Mouse (Mus musculus) megakaryocyte, embryonic 14.5 days (primary cell): ENCODE measurements around the gene Papss1. TPM values are rescaled to one million over a fixed set of nuclear protein-coding genes. Genes with fewer than 3 reads are reported as not detected.

Experiments used
- H3K27me3 ChIP-seq: replicated peaks from 2 replicates; pipeline ENCODE3; 2012; ENCODE audit warnings: inconsistent platforms
- H3K36me3 ChIP-seq: replicated peaks from 2 replicates; pipeline ENCODE3; 2012; ENCODE audit warnings: low read length, inconsistent platforms, mixed read lengths
- H3K4me1 ChIP-seq: 2 replicates; pipeline ENCODE4 v1.6.1; 2012; ENCODE audit warnings: inconsistent platforms
- H3K4me3 ChIP-seq: replicated peaks from 2 replicates; pipeline ENCODE3; 2012; ENCODE audit warnings: moderate library complexity, mild to moderate bottlenecking, inconsistent platforms
- H3K9me3 ChIP-seq: 2 replicates; pipeline ENCODE4 v1.6.1; 2012; ENCODE audit warnings: inconsistent platforms
- FLI1 ChIP-seq: IDR thresholded peaks from 2 replicates; pipeline ENCODE4 v1.6.1; 2012; ENCODE audit warnings: low read length, inconsistent platforms, mixed read lengths
- GATA1 ChIP-seq: IDR thresholded peaks from 3 replicates; pipeline ENCODE4 v1.6.1; 2012; ENCODE audit warnings: mixed read lengths, low read length, inconsistent platforms, borderline replicate concordance
- polyA plus RNA-seq: library from polyadenylated mRNA; stranded (reverse); fragments of >175 nt; gene quantifications from 2 replicates; pipeline ENCODE4 v1.2.3, GENCODE M21; 2012; ENCODE audit warnings: low replicate concordance; ENCODE audit not compliant: insufficient read depth

The Papss1 gene
- polyA plus RNA-seq: 3.6 and 12.3 TPM in 2 replicates

- Histone ChIP-seq H3K36me3 (peaks cover 2% of the 10 kb centered on the region), H3K27me3 (no peaks in the 10 kb centered on the region), H3K4me3 (peak within 1 kb of the TSS; percentile 96), H3K9me3 (no peaks in the 10 kb centered on the region), H3K4me1 (peaks cover 33% of the 10 kb centered on the region)
- TF ChIP-seq GATA1 (no peak), FLI1 (no peak)
Observed at GRCm38 (mm10) chr3:131564430-131565256, at the start of gene Papss1. Gene Papss1 (plus strand): TSS chr3:131564768.

GRCm38 (mm10) chr3:131516332-131516999 is 48.1 kb upstream of the Papss1 start:
- TF ChIP-seq GATA1 (no peak), FLI1 (no peak)
- no peaks in the 10 kb centered on the region for H3K4me1 ChIP-seq
- H3K9me3 ChIP-seq: peaks cover 14% of the 10 kb centered on the region; the same call in 1 of the 2 replicates
- no peaks in the 10 kb centered on the region for H3K36me3 ChIP-seq
- H3K27me3 ChIP-seq: no peaks in the 10 kb centered on the region
- no peak overlapping the region for H3K4me3 ChIP-seq

- no peak overlapping the region for H3K4me3 ChIP-seq
- TF ChIP-seq GATA1 (no peak), FLI1 (no peak)
- no peaks in the 10 kb centered on the region for H3K27me3 ChIP-seq
- H3K9me3 ChIP-seq: peaks cover 10% of the 10 kb centered on the region; the same call in 1 of the 2 replicates
- no peaks in the 10 kb centered on the region for H3K4me1 ChIP-seq
- H3K36me3 ChIP-seq: no peaks in the 10 kb centered on the region
Observed at GRCm38 (mm10) chr3:131517756-131518155, 46.8 kb upstream of the Papss1 start.

GRCm38 (mm10) chr3:131521206-131521605 is 43.4 kb upstream of the Papss1 start:
- Histone ChIP-seq H3K4me3 (no peak overlapping the region), H3K4me1 (no peaks in the 10 kb centered on the region), H3K9me3 (0 out of 2 replicates have a peak, but pooled peaks cover 4% of the 10 kb centered on the region), H3K27me3 (peaks cover 2% of the 10 kb centered on the region), H3K36me3 (no peaks in the 10 kb centered on the region)
- TF ChIP-seq FLI1: no peak
- no peak for TF ChIP-seq GATA1

- H3K36me3 ChIP-seq: no peaks in the 10 kb centered on the region
- no peaks in the 10 kb centered on the region for H3K4me1 ChIP-seq
- no peak overlapping the region for H3K4me3 ChIP-seq
- H3K9me3 ChIP-seq: 0 out of 2 replicates have a peak, but pooled peaks cover 4% of the 10 kb centered on the region
- TF ChIP-seq GATA1: no peak
- TF ChIP-seq FLI1: no peak
- H3K27me3 ChIP-seq: peaks cover 2% of the 10 kb centered on the region
Observed at GRCm38 (mm10) chr3:131522243-131522642, 42.3 kb upstream of the Papss1 start.

- H3K4me1 ChIP-seq: no peaks in the 10 kb centered on the region
- no peaks in the 10 kb centered on the region for H3K9me3 ChIP-seq
- peaks cover 2% of the 10 kb centered on the region for H3K27me3 ChIP-seq
- no peaks in the 10 kb centered on the region for H3K36me3 ChIP-seq
- TF ChIP-seq GATA1 (no peak), FLI1 (no peak)
- no peak overlapping the region for H3K4me3 ChIP-seq
Observed at GRCm38 (mm10) chr3:131523749-131524148, 40.8 kb upstream of the Papss1 start.

- Histone ChIP-seq H3K4me1 (no peaks in the 10 kb centered on the region), H3K27me3 (peaks cover 2% of the 10 kb centered on the region), H3K36me3 (no peaks in the 10 kb centered on the region), H3K9me3 (no peaks in the 10 kb centered on the region), H3K4me3 (no peak overlapping the region)
- TF ChIP-seq GATA1: no peak
- TF ChIP-seq FLI1: no peak
Observed at GRCm38 (mm10) chr3:131524210-131524609, 40.4 kb upstream of the Papss1 start.

- no peaks in the 10 kb centered on the region for H3K4me1 ChIP-seq
- TF ChIP-seq GATA1: no peak
- TF ChIP-seq FLI1: no peak
- H3K9me3 ChIP-seq: no peaks in the 10 kb centered on the region
- no peak overlapping the region for H3K4me3 ChIP-seq
- H3K27me3 ChIP-seq: peaks cover 2% of the 10 kb centered on the region
- H3K36me3 ChIP-seq: no peaks in the 10 kb centered on the region
Observed at GRCm38 (mm10) chr3:131524779-131525178, 39.8 kb upstream of the Papss1 start.

GRCm38 (mm10) chr3:131525229-131525628 is 39.3 kb upstream of the Papss1 start:
- no peaks in the 10 kb centered on the region for H3K36me3 ChIP-seq
- no peak overlapping the region for H3K4me3 ChIP-seq
- peaks cover 2% of the 10 kb centered on the region for H3K27me3 ChIP-seq
- H3K4me1 ChIP-seq: no peaks in the 10 kb centered on the region
- no peaks in the 10 kb centered on the region for H3K9me3 ChIP-seq
- TF ChIP-seq FLI1: no peak
- no peak for TF ChIP-seq GATA1
